Mouse (Mus musculus) heart, adult 2 months (tissue): ENCODE results near the gene Zfp879.

ENCODE experiments used
- CTCF ChIP-seq: fragments of 200-600 bp; IDR thresholded peaks from 2 replicates; pipeline ENCODE4 v1.8.1; 2022; ENCODE audit warnings: antibody characterized with exemption, mild to moderate bottlenecking, moderate library complexity
- POLR2A ChIP-seq: fragments of 200-500 bp; IDR thresholded peaks from 2 replicates; pipeline ENCODE4 v1.6.1; 2011; ENCODE audit warnings: mild to moderate bottlenecking, low read depth, low read length, control low read depth; ENCODE audit not compliant: insufficient read depth

DNA sequence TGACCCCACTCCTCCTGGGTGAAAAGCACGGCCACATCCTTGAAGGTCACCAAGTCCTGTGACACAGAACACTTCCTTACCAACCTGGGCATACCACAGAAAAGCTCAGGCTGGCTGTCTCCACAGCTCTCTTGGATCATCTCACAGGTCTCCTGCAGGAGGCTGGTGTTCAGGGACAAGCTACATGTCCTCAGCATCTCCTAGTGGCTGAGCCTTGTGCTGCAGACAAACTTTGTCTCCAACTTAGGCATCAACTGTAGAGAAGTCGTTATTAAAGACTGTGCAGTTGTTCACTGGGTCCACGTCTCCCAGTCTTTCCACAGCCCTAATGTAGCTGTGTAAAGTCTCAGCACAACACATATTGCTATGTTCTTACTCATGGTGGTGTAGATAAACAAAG, 42.4 kb upstream of the Zfp879 start:
- TF ChIP-seq POLR2A (no peak), CTCF (no peak)
